Comparison of ENCODE assay signal across 7 mouse cellular contexts in the genomic region with DNA sequence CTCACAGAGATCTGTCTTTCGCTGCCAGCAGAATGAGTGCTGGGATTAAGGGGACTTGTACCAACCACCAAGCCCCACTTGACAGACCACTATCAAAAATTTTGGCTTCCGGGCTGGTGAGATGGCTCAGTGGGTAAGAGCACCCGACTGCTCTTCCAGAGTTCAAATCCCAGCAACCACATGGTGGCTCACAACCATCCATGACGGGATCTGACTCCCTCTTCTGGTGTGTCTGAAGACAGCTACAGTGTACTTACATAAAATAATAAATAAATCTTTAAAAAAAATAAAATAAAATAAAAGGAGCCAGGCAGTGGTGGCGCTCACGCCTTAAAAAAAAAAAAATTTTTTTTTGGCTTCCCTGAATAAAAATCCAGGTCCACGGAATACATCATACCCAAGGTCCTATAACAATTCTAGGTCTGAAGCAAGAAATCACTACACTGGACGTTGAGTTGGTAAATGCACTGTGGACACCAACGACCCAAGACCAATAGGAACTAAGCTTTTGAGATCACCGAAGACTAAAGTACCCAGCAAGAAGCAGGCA. TPM values are rescaled to one million over a fixed set of nuclear protein-coding genes. Genes with fewer than 3 reads are reported as not detected.
DNase-seq lines count a peak whose midpoint lies in the region; ATAC-seq and TF ChIP-seq lines count a peak whose summit lies in the region.

No protein-coding gene starts in this region.

- peak overlapping the region; percentile 98 for H3K4me2 ChIP-seq in lung, embryonic 15.5 days
- H3K4me2 ChIP-seq in forebrain, embryonic 14.5 days (ENCODE audit: low read length) = peak overlapping the region; percentile 82

- H3K27me3 ChIP-seq in lung, embryonic 15.5 days = no peaks in the 10 kb centered on the region
- no peaks in the 10 kb centered on the region for H3K27me3 ChIP-seq in forebrain, embryonic 14.5 days (replicated peaks; ENCODE audit: control insufficient read depth, insufficient read depth, low read length)
- 0 out of 2 replicates have a peak, but pooled peaks cover 4% of the 10 kb centered on the region for H3K27me3 ChIP-seq in limb, embryonic 10.5 days (ENCODE audit: low read depth, poor library complexity, severe bottlenecking)

- peaks cover 9% of the 10 kb centered on the region for H3K4me1 ChIP-seq in lung, embryonic 15.5 days
- H3K4me1 ChIP-seq in forebrain, embryonic 14.5 days (ENCODE audit: control insufficient read depth, insufficient read depth, low read length) = no peaks in the 10 kb centered on the region
- peaks cover 8% of the 10 kb centered on the region for H3K4me1 ChIP-seq in limb, embryonic 10.5 days
- no peaks in the 10 kb centered on the region for H3K4me1 ChIP-seq in olfactory bulb, adult 2 months (ENCODE audit: control insufficient read depth, insufficient read depth, low read length)

- no peaks in the 10 kb centered on the region for H3K36me3 ChIP-seq in lung, embryonic 15.5 days
- no peaks in the 10 kb centered on the region for H3K36me3 ChIP-seq in forebrain, embryonic 14.5 days (ENCODE audit: control insufficient read depth, insufficient read depth, low read length)
- H3K36me3 ChIP-seq in limb, embryonic 10.5 days = no peaks in the 10 kb centered on the region

- H3K27ac ChIP-seq in lung, embryonic 15.5 days = no peak overlapping the region
- H3K27ac ChIP-seq in forebrain, embryonic 14.5 days (ENCODE audit: low read depth, low read length) = no peak overlapping the region
- H3K27ac ChIP-seq in limb, embryonic 10.5 days = peak overlapping the region; percentile 93
- no peak overlapping the region for H3K27ac ChIP-seq in olfactory bulb, adult 2 months (ENCODE audit: insufficient read depth, low read depth, low read length)

- TF ChIP-seq POLR2A in olfactory bulb, adult 2 months (IDR thresholded peaks at IDR 0.05; ENCODE audit: insufficient read depth, low read depth, low read length) = no peak

- H3K9ac ChIP-seq in lung, embryonic 15.5 days = no peak overlapping the region
- H3K9ac ChIP-seq in forebrain, embryonic 14.5 days (ENCODE audit: low read length) = no peak overlapping the region

- 44% methylated on average over 10 of the region's 10 CpGs for WGBS in lung, embryonic 15.5 days
- WGBS in forebrain, embryonic 14.5 days = 46% methylated on average over 10 of the region's 10 CpGs
- WGBS in limb, embryonic 10.5 days = 51% methylated on average over 10 of the region's 10 CpGs
- WGBS in olfactory bulb, adult 2 months = 32% methylated on average over 10 of the region's 10 CpGs

- no peak for TF ChIP-seq CTCF in olfactory bulb, adult 2 months (IDR thresholded peaks at IDR 0.05; ENCODE audit: insufficient read depth, low read depth, low read length)

- DNase-seq in lung, postnatal 10 days = no peak
- DNase-seq in forebrain, embryonic 14.5 days (ENCODE audit: low spot score) = no peak
- DNase-seq in limb, embryonic 10.5 days (ENCODE audit: low spot score) = no peak
- DNase-seq in gastrocnemius, adult 18-20 months (ENCODE audit: low spot score) = no peak
- no peak for DNase-seq in adrenal gland, postnatal 36 days

- no peak for ATAC-seq in lung, embryonic 15.5 days (ENCODE audit: borderline replicate concordance, extremely low read depth, low FRiP score, low TSS enrichment)
- no peak; the same call in 1 of the 2 replicates for ATAC-seq in forebrain, embryonic 14.5 days

- H3K4me3 ChIP-seq in lung, embryonic 15.5 days = peak overlapping the region; percentile 57
- peak overlapping the region; percentile 57 for H3K4me3 ChIP-seq in forebrain, embryonic 14.5 days (ENCODE audit: low read depth, low read length)
- H3K4me3 ChIP-seq in limb, embryonic 10.5 days = peak overlapping the region; percentile 63
- H3K4me3 ChIP-seq in olfactory bulb, adult 2 months (ENCODE audit: insufficient read depth, low read depth, low read length) = peak overlapping the region; percentile 80; the same call in 1 of the 2 replicates

- H3K9me3 ChIP-seq in lung, embryonic 15.5 days = 0 out of 2 replicates have a peak, but pooled peaks cover 4% of the 10 kb centered on the region
- H3K9me3 ChIP-seq in forebrain, embryonic 14.5 days (replicated peaks; ENCODE audit: control insufficient read depth, low read length) = no peaks in the 10 kb centered on the region
- no peaks in the 10 kb centered on the region for H3K9me3 ChIP-seq in limb, embryonic 10.5 days (replicated peaks)

RNA-seq across cellular contexts. Expression of gene Zfp964, which starts 0.4 kb away (rescaled TPM):
- polyA plus RNA-seq in lung, embryonic 15.5 days (2015; fragmentation: Nextera tagmentation; extraction: Ambion mirVana) = 1.5 and 1.9 TPM in 2 replicates
- 1.4 and 1.6 TPM in 2 replicates for polyA plus RNA-seq in forebrain, embryonic 14.5 days (2014; fragmentation: Nextera tagmentation; extraction: Ambion mirVana)
- 1.6 and 1.8 TPM in 2 replicates for polyA plus RNA-seq in limb, embryonic 10.5 days (2016; fragmentation: Nextera tagmentation; extraction: Ambion mirVana)
- not detected in 2 replicates for polyA plus RNA-seq in olfactory bulb, adult 2 months (2012; ENCODE audit: insufficient read depth, insufficient read length, low replicate concordance, missing spikeins)
- under 1 TPM; 0.53 to 0.88 TPM for total RNA-seq in gastrocnemius, adult 18-20 months (2021)
- 1 to 10 TPM; 2.8 TPM for total RNA-seq in adrenal gland, postnatal 36 days (2021)

RNA-seq across cellular contexts. Expression of gene Zfp868, which starts 28.5 kb away (rescaled TPM):
- 23.3 and 24.9 TPM in 2 replicates for polyA plus RNA-seq in lung, embryonic 15.5 days (2015; fragmentation: Nextera tagmentation; extraction: Ambion mirVana)
- 49.3 and 53.9 TPM in 2 replicates for polyA plus RNA-seq in forebrain, embryonic 14.5 days (2014; fragmentation: Nextera tagmentation; extraction: Ambion mirVana)
- 29.1 and 30.7 TPM in 2 replicates for polyA plus RNA-seq in limb, embryonic 10.5 days (2016; fragmentation: Nextera tagmentation; extraction: Ambion mirVana)
- not detected in 2 replicates for polyA plus RNA-seq in olfactory bulb, adult 2 months (2012; ENCODE audit: insufficient read depth, insufficient read length, low replicate concordance, missing spikeins)
- total RNA-seq in gastrocnemius, adult 18-20 months (2021) = 1 to 10 TPM; 5.0 to 6.1 TPM
- 10 to 100 TPM; 12.3 to 14.9 TPM for total RNA-seq in adrenal gland, postnatal 36 days (2021)

RNA-seq across cellular contexts. Expression of gene Zfp869, which starts 56.6 kb away (rescaled TPM):
- 29.6 and 31.4 TPM in 2 replicates for polyA plus RNA-seq in lung, embryonic 15.5 days (2015; fragmentation: Nextera tagmentation; extraction: Ambion mirVana)
- 38.0 and 39.6 TPM in 2 replicates for polyA plus RNA-seq in forebrain, embryonic 14.5 days (2014; fragmentation: Nextera tagmentation; extraction: Ambion mirVana)
- 30.6 and 34.0 TPM in 2 replicates for polyA plus RNA-seq in limb, embryonic 10.5 days (2016; fragmentation: Nextera tagmentation; extraction: Ambion mirVana)
- polyA plus RNA-seq in olfactory bulb, adult 2 months (2012; ENCODE audit: insufficient read depth, insufficient read length, low replicate concordance, missing spikeins) = not detected in 2 replicates
- 10 to 100 TPM; 15.3 to 15.9 TPM for total RNA-seq in gastrocnemius, adult 18-20 months (2021)
- total RNA-seq in adrenal gland, postnatal 36 days (2021) = 10 to 100 TPM; 22.1 to 22.7 TPM
